9 mouse cellular contexts compared by ENCODE assay signal in genomic region chr17:47518205-47518604, GRCm38 (mm10). TPM values are rescaled to one million over a fixed set of nuclear protein-coding genes. Genes with fewer than 3 reads are reported as not detected.
A peak's percentile ranks its signal among the peaks of the same experiment; 100 is the strongest.
DNase-seq lines count a peak whose midpoint lies in the region; ATAC-seq and TF ChIP-seq lines count a peak whose summit lies in the region.
"Had no signal": no experiment of that assay in that cellular context is flagged by ENCODE, and none has a peak within 500 bp of the region (broad histone marks: within the 10 kb centered on the region; RNA-seq: fewer than 3 reads in every experiment).

No protein-coding gene starts in this region.

- H3K27me3 ChIP-seq in lung, embryonic 15.5 days: no peaks in the 10 kb centered on the region
- no peaks in the 10 kb centered on the region for H3K27me3 ChIP-seq in embryonic facial prominence, embryonic 11.5 days (ENCODE audit: control insufficient read depth, insufficient read depth, low read length)
- no peaks in the 10 kb centered on the region for H3K27me3 ChIP-seq in hindbrain, embryonic 11.5 days (ENCODE audit: control insufficient read depth, insufficient read depth, low read length)

- no peak overlapping the region for H3K9ac ChIP-seq in lung, embryonic 15.5 days
- peak overlapping the region; percentile 41; the same call in 1 of the 2 replicates for H3K9ac ChIP-seq in embryonic facial prominence, embryonic 11.5 days (replicated peaks; ENCODE audit: low read length)
- no peak overlapping the region for H3K9ac ChIP-seq in hindbrain, embryonic 11.5 days (ENCODE audit: low read depth, low read length)

- TF ChIP-seq POLR2A in lung, adult 2 months (IDR thresholded peaks at IDR 0.05; ENCODE audit: borderline replicate concordance, extremely low read depth, low read depth, low read length): no peak

- 15% methylated on average over 8 of the region's 8 CpGs for WGBS in lung, embryonic 15.5 days
- WGBS in lung, adult 2 months: 38% methylated on average over 8 of the region's 8 CpGs
- WGBS in embryonic facial prominence, embryonic 11.5 days: 32% methylated on average over 8 of the region's 8 CpGs
- 35% methylated on average over 8 of the region's 8 CpGs for WGBS in hindbrain, embryonic 11.5 days

- no peaks in the 10 kb centered on the region for H3K36me3 ChIP-seq in lung, embryonic 15.5 days
- no peaks in the 10 kb centered on the region for H3K36me3 ChIP-seq in embryonic facial prominence, embryonic 11.5 days (replicated peaks; ENCODE audit: control insufficient read depth, insufficient read depth, low read depth, low read length)
- H3K36me3 ChIP-seq in hindbrain, embryonic 11.5 days (ENCODE audit: control insufficient read depth, insufficient read depth, low read length): no peaks in the 10 kb centered on the region

- no peaks in the 10 kb centered on the region for H3K9me3 ChIP-seq in lung, embryonic 15.5 days
- no peaks in the 10 kb centered on the region for H3K9me3 ChIP-seq in embryonic facial prominence, embryonic 11.5 days (replicated peaks; ENCODE audit: control insufficient read depth, low read length)
- no peaks in the 10 kb centered on the region for H3K9me3 ChIP-seq in hindbrain, embryonic 11.5 days (ENCODE audit: control insufficient read depth, low read length)

- H3K4me3 ChIP-seq in lung, embryonic 15.5 days: no peak overlapping the region
- H3K4me3 ChIP-seq in lung, adult 2 months (replicated peaks; ENCODE audit: extremely low read depth, low read depth, low read length): no peak overlapping the region
- no peak overlapping the region for H3K4me3 ChIP-seq in embryonic facial prominence, embryonic 11.5 days (ENCODE audit: low read depth, low read length)
- H3K4me3 ChIP-seq in hindbrain, embryonic 11.5 days (ENCODE audit: low read depth, low read length): no peak overlapping the region
- H3K4me3 ChIP-seq: myocyte had no signal

- TF ChIP-seq CTCF in lung, adult 2 months (IDR thresholded peaks at IDR 0.05; ENCODE audit: insufficient read depth, low read length): no peak

- peaks cover 45% of the 10 kb centered on the region for H3K4me1 ChIP-seq in lung, embryonic 15.5 days
- peaks cover 27% of the 10 kb centered on the region for H3K4me1 ChIP-seq in lung, adult 2 months (ENCODE audit: control insufficient read depth, insufficient read depth, low read length)
- H3K4me1 ChIP-seq in embryonic facial prominence, embryonic 11.5 days (ENCODE audit: control insufficient read depth, insufficient read depth, low read length): peaks cover 8% of the 10 kb centered on the region
- H3K4me1 ChIP-seq in hindbrain, embryonic 11.5 days (replicated peaks; ENCODE audit: control insufficient read depth, insufficient read depth, low read length): peaks cover 12% of the 10 kb centered on the region

- peak overlapping the region; percentile 94 for H3K27ac ChIP-seq in lung, embryonic 15.5 days
- peak overlapping the region; percentile 63 for H3K27ac ChIP-seq in embryonic facial prominence, embryonic 11.5 days (replicated peaks; ENCODE audit: low read depth, low read length)
- H3K27ac ChIP-seq in hindbrain, embryonic 11.5 days (ENCODE audit: low read depth, low read length): no peak overlapping the region

- peak; percentile 58; the same call in 1 of the 2 replicates for ATAC-seq in lung, embryonic 15.5 days (ENCODE audit: borderline replicate concordance, extremely low read depth, low FRiP score, low TSS enrichment)
- ATAC-seq in embryonic facial prominence, embryonic 11.5 days (replicated peaks; ENCODE audit: insufficient number of reproducible peaks, low FRiP score, low TSS enrichment, low read depth): no peak; the same call in 1 of the 2 replicates
- no peak for ATAC-seq in hindbrain, embryonic 11.5 days (ENCODE audit: low FRiP score)
- ATAC-seq in erythroid progenitor cell, adult 5-6 weeks (replicated peaks; ENCODE audit: low FRiP score, poor library complexity, severe bottlenecking): no peak
- ATAC-seq in frontal cortex, adult (ENCODE audit: low TSS enrichment): no peak

- no peak for DNase-seq in lung, adult 2 months
- DNase-seq in embryonic facial prominence, embryonic 11.5 days (ENCODE audit: low spot score): peak; percentile 58
- peak; percentile 21 for DNase-seq in hindbrain, embryonic 11.5 days (ENCODE audit: low spot score)
- DNase-seq in lung, postnatal 36 days: peak; percentile 63
- no peak for DNase-seq in c-Kit-positive CD71-positive TER-119-positive erythroid progenitor cells, embryonic 14.5 days (ENCODE audit: low spot score)

- H3K4me2 ChIP-seq in lung, embryonic 15.5 days: no peak overlapping the region
- H3K4me2 ChIP-seq in embryonic facial prominence, embryonic 11.5 days (ENCODE audit: low read depth, low read length): no peak overlapping the region
- no peak overlapping the region for H3K4me2 ChIP-seq in hindbrain, embryonic 11.5 days (replicated peaks; ENCODE audit: low read depth, low read length)

RNA-seq across cellular contexts. Expression of gene Ccnd3, which starts 13.4 kb away (rescaled TPM):
- 286 and 294 TPM in 2 replicates for polyA plus RNA-seq in lung, embryonic 15.5 days (2015; fragmentation: Nextera tagmentation; extraction: Ambion mirVana)
- 202 and 229 TPM in 2 replicates for polyA plus RNA-seq in lung, adult 2 months (2012; rRNA removed)
- 291 and 294 TPM in 2 replicates for polyA plus RNA-seq in embryonic facial prominence, embryonic 11.5 days (2014; fragmentation: Nextera tagmentation; extraction: Ambion mirVana)
- polyA plus RNA-seq in hindbrain, embryonic 11.5 days (2014; fragmentation: Nextera tagmentation; extraction: Ambion mirVana): 190 and 195 TPM in 2 replicates
- 360 and 366 TPM in 2 replicates for total RNA-seq in erythroid progenitor cell, adult 5-6 weeks (2015; ENCODE audit: low replicate concordance)
- total RNA-seq in erythroid progenitor cell, adult 5-6 weeks (2017; ENCODE audit: low replicate concordance): 181 and 222 TPM in 2 replicates

RNA-seq across cellular contexts. Expression of gene Taf8, which starts 16.1 kb away (rescaled TPM):
- 25.6 and 32.3 TPM in 2 replicates for polyA plus RNA-seq in lung, embryonic 15.5 days (2015; fragmentation: Nextera tagmentation; extraction: Ambion mirVana)
- 25.7 and 32.2 TPM in 2 replicates for polyA plus RNA-seq in lung, adult 2 months (2012; rRNA removed)
- 27.6 and 29.4 TPM in 2 replicates for polyA plus RNA-seq in embryonic facial prominence, embryonic 11.5 days (2014; fragmentation: Nextera tagmentation; extraction: Ambion mirVana)
- 26.5 and 28.7 TPM in 2 replicates for polyA plus RNA-seq in hindbrain, embryonic 11.5 days (2014; fragmentation: Nextera tagmentation; extraction: Ambion mirVana)
- 35.6 and 71.4 TPM in 2 replicates for total RNA-seq in erythroid progenitor cell, adult 5-6 weeks (2015; ENCODE audit: low replicate concordance)
- total RNA-seq in erythroid progenitor cell, adult 5-6 weeks (2017; ENCODE audit: low replicate concordance): 54.4 and 71.9 TPM in 2 replicates

Comparison
In these comparisons a context has a peak if more than half of its experiments do, and no peak if none do; other contexts are left out.
1. DNase-seq: peak in embryonic facial prominence, embryonic 11.5 days (single experiment), hindbrain, embryonic 11.5 days (single experiment) and lung, postnatal 36 days (single experiment); none in lung, adult 2 months (single experiment) and c-Kit-positive CD71-positive TER-119-positive erythroid progenitor cells, embryonic 14.5 days (single experiment).